Mouse (Mus musculus) small intestine, adult 2 months (tissue): ENCODE results near the gene Asic2.

ENCODE experiments used
- CTCF ChIP-seq: fragments of 200-500 bp; IDR thresholded peaks from 2 replicates; pipeline ENCODE4 v1.5.1; 2012; ENCODE audit warnings: low read depth, mild to moderate bottlenecking, control low read depth, inconsistent platforms, low read length, moderate library complexity, mixed read lengths; ENCODE audit not compliant: insufficient replicate concordance, insufficient read length; ENCODE audit errors: extremely low read depth
- POLR2A ChIP-seq: fragments of 200-500 bp; IDR thresholded peaks from 2 replicates; pipeline ENCODE4 v1.6.1; 2012; ENCODE audit warnings: low read depth, mild to moderate bottlenecking, control low read depth, inconsistent platforms, low read length, moderate library complexity

GRCm38 (mm10) chr11:81973699-81974098, 5.4 kb upstream of the Asic2 start:
- no peak for TF ChIP-seq CTCF
- TF ChIP-seq POLR2A, result no peak
